Mouse (Mus musculus) fat pad, adult 2 months (tissue): ENCODE results near the gene Ankef1.

Experiments used
- DNase-seq: peaks from one replicate; pipeline ENCODE4 v3.0.0-alpha.2; 2011; ENCODE audit warnings: low read depth, low spot score; ENCODE audit errors: extremely low read depth

Gene Ankef1

GRCm38 (mm10) chr2:136501651-136502050 is at the start of gene Ankef1:
Gene Ankef1, plus strand, starts transcription at chr2:136501910.
- no peak for DNase-seq

GRCm38 (mm10) chr2:136456468-136456867 is 45.2 kb upstream of the Ankef1 start:
- DNase-seq: no peak

- no peak for DNase-seq
Measured at GRCm38 (mm10) chr2:136456875-136457274, 44.8 kb upstream of the Ankef1 start.

- DNase-seq: no peak
Measured at GRCm38 (mm10) chr2:136477656-136478055, 24.1 kb upstream of the Ankef1 start.

- DNase-seq: no peak
Measured at GRCm38 (mm10) chr2:136482269-136482668, 19.4 kb upstream of the Ankef1 start.

- DNase-seq: no peak
Measured at GRCm38 (mm10) chr2:136483058-136483457, 18.7 kb upstream of the Ankef1 start.

- DNase-seq: no peak
Measured at GRCm38 (mm10) chr2:136484955-136485354, 16.8 kb upstream of the Ankef1 start.

GRCm38 (mm10) chr2:136485401-136485800 is 16.3 kb upstream of the Ankef1 start:
- DNase-seq: no peak

GRCm38 (mm10) chr2:136485815-136486619 is 15.7 kb upstream of the Ankef1 start:
- DNase-seq: peak; percentile 7

GRCm38 (mm10) chr2:136486986-136487385 is 14.7 kb upstream of the Ankef1 start:
- no peak for DNase-seq

- DNase-seq: no peak
Measured at GRCm38 (mm10) chr2:136511073-136511472, 9.4 kb downstream of the Ankef1 start.

- DNase-seq: no peak
Measured at GRCm38 (mm10) chr2:136511756-136512155, 10.0 kb downstream of the Ankef1 start.

- no peak for DNase-seq
Measured at GRCm38 (mm10) chr2:136512802-136513201, 11.1 kb downstream of the Ankef1 start.

- DNase-seq: no peak
Measured at GRCm38 (mm10) chr2:136513806-136514205, 12.1 kb downstream of the Ankef1 start.

- no peak for DNase-seq
Measured at GRCm38 (mm10) chr2:136515501-136515900, 13.8 kb downstream of the Ankef1 start.

GRCm38 (mm10) chr2:136528937-136529336 is 27.2 kb downstream of the Ankef1 start:
- DNase-seq: no peak

GRCm38 (mm10) chr2:136532033-136532432 is 30.3 kb downstream of the Ankef1 start:
- DNase-seq: no peak

GRCm38 (mm10) chr2:136558020-136558419 is 56.3 kb downstream of the Ankef1 start:
- no peak for DNase-seq

- DNase-seq: no peak
Measured at GRCm38 (mm10) chr2:136562336-136562735, 60.6 kb downstream of the Ankef1 start.

- no peak for DNase-seq
Measured at GRCm38 (mm10) chr2:136570856-136571255, 69.1 kb downstream of the Ankef1 start.

GRCm38 (mm10) chr2:136582762-136583161 is 81.1 kb downstream of the Ankef1 start:
- no peak for DNase-seq

GRCm38 (mm10) chr2:136588811-136589210 is 87.1 kb downstream of the Ankef1 start:
- DNase-seq: no peak

GRCm38 (mm10) chr2:136596451-136596850 is 94.7 kb downstream of the Ankef1 start:
- DNase-seq: no peak
